Mouse (Mus musculus) cerebellum, postnatal 4 days (tissue): ENCODE results near the gene Scube3.

ENCODE experiments used
- DNase-seq, 2 experiments: peaks; one replicate each; pipeline ENCODE4 v3.0.0; 2022; ENCODE audit warnings: low spot score in 2 of 2, mixed read lengths in 1 of 2

The Scube3 gene

DNA sequence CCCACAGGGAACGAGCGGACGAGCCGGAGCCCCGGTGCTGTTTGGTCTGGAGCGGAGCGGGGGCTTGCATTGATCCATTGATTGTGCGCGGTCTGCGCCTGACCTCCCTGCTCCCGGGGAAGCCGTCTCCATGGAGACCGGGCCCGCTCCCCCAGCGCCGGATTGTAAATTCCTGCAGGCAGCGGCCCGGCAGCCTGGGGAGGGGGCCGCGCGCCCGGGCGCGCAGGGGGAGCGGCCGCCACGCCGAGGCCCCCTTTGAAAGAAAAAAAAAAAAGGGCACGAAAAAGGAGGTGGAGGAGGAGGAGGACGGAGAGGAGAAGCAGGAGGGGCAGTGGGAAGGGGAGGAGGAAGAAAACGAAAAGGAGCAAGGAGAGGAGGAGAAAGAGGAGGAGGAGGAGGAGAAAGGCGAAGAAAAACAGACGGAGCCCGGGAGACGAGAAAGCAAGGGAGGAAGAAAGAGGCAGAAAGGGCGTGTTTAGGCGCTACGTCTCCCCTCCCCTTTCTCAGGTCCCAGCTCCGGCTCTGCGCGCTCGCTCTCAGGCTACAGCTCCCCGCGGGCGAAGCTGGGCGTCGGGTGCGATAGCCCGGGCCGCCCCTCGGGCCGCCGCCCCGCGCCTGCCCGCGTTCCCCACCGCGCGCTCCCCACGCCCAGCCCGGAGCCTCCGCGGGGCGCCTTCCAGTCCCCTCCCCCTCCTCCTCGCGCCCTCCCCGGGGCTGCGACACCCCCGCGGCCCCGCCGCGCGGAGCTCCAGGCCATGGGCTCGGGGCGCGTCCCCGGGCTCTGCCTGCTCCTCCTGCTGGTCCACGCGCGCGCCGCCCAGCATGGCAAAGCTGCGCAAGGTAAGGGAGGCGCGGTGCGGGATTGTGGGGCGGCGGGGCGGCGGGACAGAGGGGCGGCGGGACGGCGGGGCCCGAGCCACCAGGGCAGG is at the start of gene Scube3:
Gene Scube3, plus strand, starts transcription at position 371 of the 929 bp plus-strand sequence.
- DNase-seq, result no peak

DNA sequence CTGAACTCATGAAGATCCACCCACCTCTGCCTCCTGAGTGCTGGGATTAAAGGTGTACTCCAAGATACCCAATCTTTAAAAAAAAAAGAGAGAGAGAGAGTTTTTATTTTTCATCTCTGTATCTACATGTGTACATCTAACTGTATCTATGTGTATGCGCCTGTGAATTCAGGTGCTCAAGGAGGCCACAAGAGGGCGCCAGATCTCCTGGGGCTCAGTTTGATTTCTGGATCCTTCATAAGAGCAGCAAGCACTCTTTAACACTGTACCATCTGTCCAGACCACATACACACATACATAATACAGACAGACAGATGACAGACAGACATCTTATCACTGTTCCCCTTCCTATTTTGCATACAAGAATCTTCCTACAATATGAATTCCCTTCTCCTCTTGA is 49.6 kb upstream of the Scube3 start:
- DNase-seq, result no peak

DNA sequence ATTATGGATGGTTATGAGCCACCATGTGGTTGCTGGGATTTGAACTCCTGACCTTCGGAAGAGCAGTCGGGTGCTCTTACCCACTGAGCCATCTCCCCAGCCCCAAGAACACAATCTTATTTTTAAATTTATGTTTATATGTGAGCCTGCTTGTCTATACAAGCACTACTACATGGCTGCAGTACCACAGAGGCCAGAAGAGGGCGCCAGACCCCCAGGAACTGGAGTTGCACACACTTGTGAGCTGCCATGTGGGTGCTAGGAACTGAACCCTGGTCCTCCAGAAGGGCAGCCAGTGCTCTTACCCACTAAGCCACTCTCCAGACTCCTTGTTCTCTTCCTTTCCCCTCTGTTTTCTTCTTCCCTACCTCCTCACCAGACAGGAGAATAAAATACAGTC is 48.1 kb upstream of the Scube3 start:
- DNase-seq, result no peak

DNA sequence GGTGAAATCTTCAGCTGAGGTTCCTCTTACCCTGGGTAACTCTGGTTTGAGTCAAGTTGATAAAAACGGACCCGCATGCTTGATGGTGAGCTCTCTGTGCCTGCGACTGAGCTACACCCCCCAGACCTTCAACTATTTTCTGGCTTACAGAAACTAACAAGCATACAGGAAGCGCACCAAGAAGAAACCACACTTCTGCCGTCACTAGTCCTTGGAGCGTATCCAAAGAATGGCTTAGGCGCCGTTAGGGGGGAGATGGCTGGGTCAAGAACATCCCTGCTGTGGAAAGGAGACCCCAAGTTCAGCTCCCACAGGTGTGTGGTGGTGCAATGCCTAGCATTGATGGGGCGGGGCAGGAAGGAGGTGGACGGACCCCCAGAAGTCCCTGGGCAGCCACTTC is 45.5 kb upstream of the Scube3 start:
- no peak for DNase-seq

DNA sequence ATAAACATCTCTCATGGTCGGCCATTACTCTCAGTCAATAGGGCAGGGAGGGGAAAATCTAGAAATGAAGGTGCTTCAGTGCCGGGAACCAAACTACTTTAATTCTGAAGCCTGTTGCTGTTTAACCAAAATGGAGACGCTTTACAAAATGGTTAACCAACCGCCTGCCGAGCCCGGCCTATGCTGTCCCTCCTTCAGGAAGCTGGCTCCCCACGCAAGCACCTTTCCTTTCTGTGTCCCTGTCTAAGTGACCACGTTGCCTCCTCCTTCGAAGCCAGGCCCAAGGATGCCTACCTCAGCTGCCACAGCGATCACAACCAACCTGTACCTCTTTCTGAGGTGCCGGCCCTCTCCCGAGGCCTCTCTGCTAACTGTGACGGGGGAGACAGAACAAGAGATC is 44.6 kb upstream of the Scube3 start:
- DNase-seq, result no peak

DNA sequence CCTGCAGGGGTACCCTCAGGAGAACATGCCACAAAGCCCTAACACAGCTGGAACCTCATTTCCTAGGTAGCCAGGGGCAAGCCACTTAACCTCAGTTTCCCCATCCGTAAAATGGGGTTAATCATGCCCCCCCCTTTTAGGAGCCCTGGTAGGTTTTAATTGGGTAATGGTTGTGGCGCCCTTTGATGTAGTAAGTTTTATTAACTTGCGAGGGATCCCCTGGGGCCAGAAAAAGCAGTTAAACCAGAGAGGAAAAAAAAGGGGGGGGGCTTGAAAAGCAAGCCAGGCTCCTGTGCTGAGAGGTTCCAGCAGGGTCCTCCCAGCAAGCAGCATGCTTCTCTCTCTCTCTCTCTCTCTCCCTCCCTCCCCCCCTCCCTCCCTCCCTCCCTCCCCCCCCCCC is 42.9 kb upstream of the Scube3 start:
- DNase-seq, result no peak

DNA sequence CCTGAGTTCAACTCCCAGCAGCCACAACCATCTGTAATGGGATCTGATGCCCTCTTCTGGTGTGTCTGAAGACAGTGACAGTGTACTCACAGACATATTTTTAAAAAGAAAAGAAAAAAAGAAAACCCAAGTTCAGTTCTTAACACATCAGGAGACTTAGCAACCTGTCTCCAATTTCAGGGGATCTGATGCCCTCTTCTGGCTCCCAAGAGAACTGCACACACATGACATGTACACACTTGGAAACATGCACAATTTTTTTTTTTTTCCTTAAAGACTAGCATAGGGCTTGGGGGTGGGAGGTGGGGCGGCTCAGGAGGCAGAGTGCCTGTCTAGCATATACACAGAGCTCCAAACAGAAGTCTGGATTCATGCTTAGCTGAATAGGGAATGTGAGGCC is 41.3 kb upstream of the Scube3 start:
- no peak for DNase-seq

DNA sequence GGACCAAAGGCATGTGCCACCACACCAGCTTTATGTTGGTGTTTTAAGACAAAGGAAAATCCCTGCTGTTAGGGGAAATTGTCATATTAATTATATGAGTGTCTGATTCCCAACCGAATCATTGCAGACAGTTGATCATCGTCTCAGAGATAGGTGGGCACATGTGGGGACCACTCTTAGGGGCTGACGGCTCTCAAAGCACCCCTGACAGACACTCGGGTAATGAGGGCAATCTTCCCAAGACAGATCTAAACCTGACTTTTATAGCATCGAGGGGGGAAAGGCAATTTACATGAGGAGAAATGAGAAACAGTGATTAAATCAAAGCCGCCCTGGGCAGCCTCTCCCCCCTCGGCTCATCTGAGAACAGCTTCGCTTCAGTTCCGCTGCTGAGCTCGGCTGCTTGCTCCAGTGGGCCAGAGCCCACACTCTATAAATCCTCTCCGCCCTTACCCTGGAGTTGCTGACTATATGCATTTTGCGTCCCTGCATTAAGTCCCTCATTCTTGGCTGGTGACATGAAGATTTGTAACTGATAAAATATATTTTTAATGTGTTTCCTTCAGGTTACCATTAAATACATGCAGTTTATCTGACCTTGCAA is 40.6 kb upstream of the Scube3 start:
- DNase-seq, result no peak

DNA sequence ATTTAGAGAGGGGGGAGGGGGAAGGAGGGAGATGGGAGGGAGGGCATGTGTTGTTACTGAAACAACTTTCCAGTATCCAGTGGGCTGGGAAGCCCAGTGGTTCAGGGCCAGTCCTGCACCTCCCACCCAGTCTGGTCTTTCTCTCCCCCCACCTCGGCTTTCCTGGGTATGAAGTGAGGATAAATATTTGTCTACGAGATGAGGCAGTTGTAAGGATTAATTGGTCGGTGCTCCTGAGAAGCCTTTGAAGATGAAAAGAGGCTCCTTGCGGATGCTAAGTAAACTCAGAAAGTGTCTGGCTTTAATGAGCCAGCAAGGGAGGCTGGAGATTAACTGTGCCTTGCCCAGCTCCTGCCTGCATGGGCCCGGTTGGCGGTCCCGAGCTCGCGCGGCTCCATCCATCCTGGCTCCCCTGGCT is 40.0 kb upstream of the Scube3 start:
- DNase-seq, result no peak

DNA sequence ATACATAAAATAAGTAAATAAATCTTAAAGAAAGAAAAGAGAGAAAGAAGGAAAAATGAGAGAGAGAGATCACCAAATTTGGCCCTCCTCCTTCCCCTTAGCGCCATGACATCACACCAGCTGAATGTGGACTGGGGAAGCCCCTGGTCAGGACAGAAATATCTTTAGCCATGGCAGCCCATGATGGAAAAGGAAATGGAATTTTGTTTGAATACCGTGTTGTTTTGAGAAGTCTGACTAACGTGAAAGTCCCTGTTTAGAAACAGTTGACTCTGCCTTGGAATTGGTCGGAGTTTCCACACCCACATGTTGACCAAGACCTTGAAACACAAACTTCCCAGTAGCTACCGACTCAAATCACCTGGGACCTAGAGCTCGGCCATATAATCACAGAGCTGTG is 37.5 kb upstream of the Scube3 start:
- DNase-seq, result no peak

DNA sequence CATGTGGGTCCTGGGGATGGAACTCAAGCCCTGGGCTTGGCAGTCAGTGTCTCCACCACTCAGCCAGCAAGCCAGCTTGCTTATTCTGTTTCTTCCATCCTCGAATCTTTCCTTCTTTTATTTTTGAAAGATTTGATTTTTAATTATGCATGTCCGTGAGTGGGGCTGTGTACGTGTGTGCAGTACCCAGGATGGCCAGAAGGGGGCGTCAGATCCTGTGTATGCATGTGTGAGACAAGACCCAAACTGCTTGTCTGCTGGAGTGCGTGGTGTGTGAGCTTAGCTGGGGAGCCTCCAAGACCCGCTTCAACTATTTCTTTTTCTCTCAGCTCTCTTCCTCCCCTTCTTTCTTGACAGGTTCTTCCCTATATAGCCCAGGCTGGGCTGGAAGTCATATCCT is 35.6 kb upstream of the Scube3 start:
- peak in 1 of 2 experiments; percentile 32 for DNase-seq

DNA sequence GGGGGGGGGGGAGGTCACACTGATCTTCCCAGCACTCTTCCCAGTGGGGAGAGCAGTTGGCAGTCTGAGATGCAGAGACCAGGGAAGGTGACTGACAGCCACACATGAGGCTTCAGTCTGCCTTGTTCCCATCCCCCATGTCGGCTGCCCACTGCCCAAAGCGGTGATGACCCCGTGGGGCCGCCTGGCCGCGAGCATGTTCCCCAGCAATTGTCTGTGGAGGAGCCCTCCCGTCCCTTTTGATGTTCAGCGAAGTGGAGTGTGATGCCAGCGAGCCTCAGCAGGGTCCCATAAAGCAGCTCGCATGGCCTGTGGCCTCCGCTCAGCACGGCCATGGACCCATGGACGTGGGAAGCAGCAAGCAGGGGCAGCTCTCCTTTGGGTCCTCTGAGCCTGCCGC is 34.7 kb upstream of the Scube3 start:
- no peak for DNase-seq

DNA sequence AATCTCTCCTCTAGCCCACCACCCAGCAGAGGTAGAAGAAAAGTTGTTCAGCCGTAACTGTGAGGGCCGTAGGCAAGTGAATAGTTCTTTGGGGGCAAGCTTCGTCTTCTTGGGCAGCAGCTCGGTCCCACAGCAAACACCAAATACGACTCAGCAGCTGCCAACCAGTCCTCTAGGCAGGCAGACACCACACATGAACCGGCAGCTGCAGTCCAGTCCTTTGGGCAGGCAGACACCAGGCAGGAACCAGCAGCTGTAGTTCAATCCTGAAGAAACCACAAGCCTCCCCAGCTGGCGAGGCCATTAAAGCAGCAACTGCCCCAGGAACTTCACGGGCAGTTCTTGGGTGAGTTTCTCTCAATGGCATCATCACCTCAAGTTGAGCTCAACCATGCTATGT is 29.7 kb upstream of the Scube3 start:
- no peak for DNase-seq

DNA sequence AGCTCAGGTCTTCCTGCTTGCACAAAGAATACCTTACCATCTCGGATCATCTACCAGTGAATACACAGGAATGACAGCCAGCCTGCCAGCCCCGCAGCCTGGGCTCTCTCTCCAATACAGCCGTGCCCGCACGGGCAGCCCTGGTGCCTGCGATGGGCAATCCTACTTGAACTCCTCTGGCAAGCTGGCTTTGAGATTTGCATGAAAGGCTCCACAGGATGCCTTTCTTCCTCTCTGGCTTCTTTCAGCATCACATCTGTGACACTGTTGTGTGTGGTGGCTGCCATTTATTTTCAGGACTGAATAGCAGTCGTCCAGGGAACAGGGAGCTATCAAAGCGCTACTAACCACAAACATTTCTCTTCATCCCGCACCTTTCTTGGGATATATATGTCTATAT is 25.6 kb upstream of the Scube3 start:
- DNase-seq, result no peak

DNA sequence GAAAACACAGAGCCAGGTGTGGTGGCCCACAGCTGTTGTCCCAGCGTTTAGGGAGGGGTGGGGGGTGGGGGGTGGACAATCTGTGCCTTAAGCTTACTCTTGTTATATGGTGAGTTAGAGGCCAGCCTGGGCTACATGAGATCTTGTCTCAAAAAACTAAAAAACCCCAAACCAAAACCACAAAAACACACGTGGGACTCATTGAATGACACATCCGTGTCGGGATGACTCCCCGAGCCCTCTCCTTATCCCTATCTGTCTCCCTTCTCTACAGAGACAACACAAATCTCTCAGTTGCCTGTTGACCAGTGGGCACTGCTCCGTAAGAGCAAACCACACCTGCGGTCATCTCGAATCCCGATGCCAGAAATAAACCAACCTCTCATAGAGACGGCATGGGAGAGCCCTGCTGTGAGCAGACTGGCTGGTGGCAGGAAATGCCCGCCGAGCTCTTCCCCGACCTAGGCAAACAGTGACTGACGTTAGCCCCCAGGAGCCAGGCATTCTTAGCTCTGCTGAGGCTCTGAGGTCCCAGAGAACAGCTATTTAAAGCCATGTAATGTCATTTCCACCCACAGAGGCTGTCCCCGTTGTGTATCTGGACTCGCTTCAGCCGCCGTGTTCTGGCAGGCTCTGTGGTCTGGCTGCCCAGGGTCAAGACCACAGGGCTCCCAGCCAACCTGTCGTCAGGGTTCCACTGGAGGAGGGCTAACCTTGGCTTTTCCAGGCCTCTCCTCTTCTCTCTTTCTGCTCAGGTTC is 24.3 kb upstream of the Scube3 start:
- no peak for DNase-seq

DNA sequence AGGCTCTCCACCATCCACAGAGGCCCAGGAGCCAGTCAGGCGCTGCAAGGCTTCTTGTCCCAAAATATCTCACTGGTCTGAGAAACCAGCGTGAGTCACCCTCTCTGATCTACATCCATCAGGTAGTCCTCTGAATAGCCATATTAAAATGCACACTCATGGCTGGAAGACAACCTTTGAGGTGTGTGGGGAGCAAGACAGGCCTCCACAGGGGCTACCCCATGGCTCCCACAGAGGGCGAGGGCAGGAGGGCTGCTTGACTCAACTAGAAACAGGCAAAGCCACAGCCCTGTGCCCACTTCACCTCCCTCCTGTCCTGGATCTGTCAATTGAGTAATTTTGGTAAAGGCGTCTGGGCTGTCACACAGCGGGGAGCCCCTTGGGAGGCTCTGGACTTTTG is 21.5 kb upstream of the Scube3 start:
- DNase-seq, result no peak

DNA sequence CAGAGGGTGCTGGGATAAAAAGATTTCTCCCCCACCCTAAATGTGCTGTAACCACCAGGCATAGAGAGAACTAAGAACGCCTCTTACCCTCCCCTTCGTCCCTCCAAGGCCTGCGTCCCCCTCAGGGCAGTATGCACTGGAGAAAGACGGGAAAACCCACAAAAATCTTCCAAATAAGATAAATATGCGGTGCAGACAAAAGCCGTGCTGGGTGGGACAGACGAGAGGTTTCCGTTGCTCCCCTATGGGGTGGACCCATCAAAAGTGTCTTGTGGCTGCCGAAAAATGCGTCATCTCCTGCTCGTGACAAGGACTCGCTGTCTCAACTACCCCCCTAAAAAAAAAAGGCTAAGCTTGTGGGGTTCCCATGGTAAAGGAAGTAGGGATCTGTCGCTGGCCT is 19.0 kb upstream of the Scube3 start:
- no peak for DNase-seq

DNA sequence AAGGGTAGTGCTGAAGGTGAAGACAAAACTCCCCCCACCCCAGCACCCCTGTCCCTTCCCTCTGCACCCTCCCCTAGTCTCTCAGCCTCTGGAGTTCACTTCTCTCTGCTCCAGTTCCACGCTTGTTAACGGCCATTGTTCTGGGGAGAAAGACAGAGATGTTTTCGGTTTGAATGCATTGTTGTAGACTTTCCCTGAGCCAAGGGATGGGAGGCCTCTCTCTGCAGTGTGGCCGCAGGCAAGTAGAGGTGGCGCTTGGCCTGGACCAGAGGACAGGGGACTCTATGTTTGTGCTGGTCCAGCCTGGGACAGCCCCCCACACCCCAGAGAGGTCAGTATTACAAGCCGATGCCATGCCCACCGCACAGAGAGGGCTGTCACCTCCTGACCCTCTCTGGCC is 18.3 kb upstream of the Scube3 start:
- DNase-seq, result no peak

DNA sequence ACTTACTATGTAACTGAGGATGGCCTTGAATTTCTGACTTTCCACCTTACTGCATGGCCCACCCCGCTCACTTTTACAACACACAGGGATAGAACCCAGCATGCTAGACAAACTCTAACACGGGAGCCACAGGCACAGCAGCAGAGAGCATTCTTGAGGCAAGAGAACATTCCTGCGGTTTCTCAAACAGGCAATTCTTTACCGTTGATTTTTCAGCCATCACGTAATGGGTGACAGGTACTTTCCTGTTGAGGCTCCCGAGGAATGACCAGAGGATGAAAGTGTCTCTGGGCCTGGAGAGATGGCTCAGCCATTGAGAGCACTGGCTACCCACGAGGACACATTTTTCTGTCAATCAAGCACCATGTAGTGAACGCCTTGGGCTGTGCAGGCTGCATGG is 17.6 kb upstream of the Scube3 start:
- no peak for DNase-seq

DNA sequence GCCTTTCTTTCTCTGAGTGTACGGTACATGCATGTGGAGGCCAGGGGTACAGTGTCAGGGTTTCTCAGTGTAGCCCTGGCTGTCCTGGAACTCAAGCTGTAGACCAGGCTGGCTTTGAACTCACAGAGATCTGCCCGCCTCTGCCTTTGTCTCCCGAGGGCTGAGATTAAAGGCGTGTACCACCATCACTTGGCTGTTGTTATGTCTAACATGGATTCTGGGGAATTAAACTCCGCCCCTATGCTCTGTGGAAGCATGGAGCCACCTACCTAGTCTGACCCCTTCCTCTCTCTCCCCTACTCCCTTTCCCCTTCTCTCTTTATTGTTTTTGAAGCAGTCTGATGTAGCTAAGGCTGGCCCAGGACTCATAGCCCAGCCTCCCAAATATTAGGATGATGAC is 12.1 kb upstream of the Scube3 start:
- no peak for DNase-seq

DNA sequence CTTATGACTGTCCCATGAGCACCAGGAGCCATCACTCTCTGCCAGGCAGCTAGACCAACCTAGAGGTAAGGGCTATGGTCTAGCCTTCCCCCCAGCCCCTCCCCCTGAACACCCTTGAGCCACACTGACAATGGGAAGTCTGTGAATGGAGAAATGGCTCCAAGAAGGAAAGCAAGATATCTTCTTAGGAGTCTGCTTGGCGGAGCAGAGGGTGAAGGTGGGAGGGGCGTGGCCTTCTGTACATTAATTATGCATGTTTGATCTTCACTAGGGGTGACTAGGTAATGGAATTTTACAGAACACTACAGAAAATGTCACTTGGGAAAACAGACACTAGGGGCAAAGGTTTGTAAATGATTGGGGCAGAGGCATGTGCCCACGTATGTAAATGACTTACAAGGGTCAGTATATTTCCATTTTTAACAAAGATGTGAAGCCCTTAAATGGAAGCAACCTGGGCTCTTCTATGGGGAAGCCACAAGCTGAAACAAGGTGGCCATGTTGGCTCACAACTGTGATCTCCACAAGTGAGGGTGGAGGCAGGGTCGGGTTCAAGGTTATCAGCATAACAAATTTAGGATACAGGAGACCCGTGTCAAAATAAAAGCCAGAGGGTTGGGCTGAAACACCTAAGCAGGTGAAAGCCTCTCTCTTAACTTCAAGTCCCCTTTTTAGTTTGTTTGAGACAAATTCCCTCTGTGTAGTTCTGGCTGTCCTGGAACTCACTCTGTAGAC is 11.4 kb upstream of the Scube3 start:
- DNase-seq, result no peak

DNA sequence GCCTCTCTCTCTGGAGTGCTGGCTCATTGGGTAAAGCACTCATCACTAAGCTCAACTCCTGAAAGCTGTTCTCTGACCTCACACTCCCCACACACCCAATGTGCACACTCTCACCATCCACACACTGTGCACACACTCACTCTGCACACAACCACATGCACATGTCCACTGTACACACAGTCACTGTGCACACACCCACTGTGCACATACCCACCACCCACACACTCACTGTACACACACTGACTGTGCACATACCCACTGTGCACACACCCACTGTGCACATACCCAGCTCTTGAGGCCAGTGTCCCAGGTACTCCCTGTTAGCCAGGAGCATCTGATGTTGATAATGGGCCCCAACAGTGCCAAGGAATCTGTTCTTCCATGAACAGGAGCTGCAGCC is 10.8 kb upstream of the Scube3 start:
- DNase-seq, result no peak
